Mouse (Mus musculus) hindbrain, embryonic 14.5 days (tissue): ENCODE results near the gene Senp1. TPM values are rescaled to one million over a fixed set of nuclear protein-coding genes. Genes with fewer than 3 reads are reported as not detected.

Experiments used
- ATAC-seq: fragments of 200-750 bp; cut with Nextera tagmentation; 2 replicates; pipeline ENCODE4 v1.8.0; 2017; ENCODE audit warnings: moderate number of reproducible peaks, mild to moderate bottlenecking, moderate TSS enrichment, moderate library complexity; ENCODE audit not compliant: low FRiP score
- DNase-seq: peaks from one replicate; pipeline ENCODE4 v3.0.0-alpha.2; 2015; ENCODE audit warnings: low spot score
- H3K27ac ChIP-seq: fragments of 300-500 bp; sonication (generic); 2 replicates; pipeline ENCODE4 v1.5.1; 2014; ENCODE audit warnings: mild to moderate bottlenecking, moderate library complexity
- H3K27me3 ChIP-seq: fragments of 300-500 bp; sonication (generic); 2 replicates; pipeline ENCODE4 v1.6.1; 2014; ENCODE audit warnings: mild to moderate bottlenecking, low read length, mixed read lengths; ENCODE audit not compliant: control insufficient read depth, insufficient read depth
- H3K36me3 ChIP-seq: fragments of 300-500 bp; sonication (generic); replicated peaks from 2 replicates; pipeline ENCODE4 v1.6.1; 2014; ENCODE audit not compliant: control insufficient read depth, insufficient read depth
- H3K4me1 ChIP-seq: fragments of 300-500 bp; sonication (generic); replicated peaks from 2 replicates; pipeline ENCODE4 v1.6.1; 2014; ENCODE audit warnings: antibody characterized with exemption, low read length, mixed read lengths; ENCODE audit not compliant: control insufficient read depth, insufficient read depth
- H3K4me2 ChIP-seq: fragments of 300-500 bp; sonication (generic); replicated peaks from 2 replicates; pipeline ENCODE4 v1.6.1; 2014; ENCODE audit warnings: mild to moderate bottlenecking, moderate library complexity
- H3K4me3 ChIP-seq: fragments of 300-500 bp; sonication (generic); replicated peaks from 2 replicates; pipeline ENCODE4 v1.5.1; 2014; ENCODE audit warnings: mild to moderate bottlenecking, low read length
- H3K9ac ChIP-seq: fragments of 300-500 bp; sonication (generic); 2 replicates; pipeline ENCODE4 v1.6.1; 2014
- H3K9me3 ChIP-seq: fragments of 300-500 bp; sonication (generic); 2 replicates; pipeline ENCODE4 v1.6.1; 2016; ENCODE audit warnings: low read length; ENCODE audit not compliant: control insufficient read depth
- WGBS: fragments of 180-500 bp; shearing (Covaris S2); extraction: QIAGEN DNeasy Blood & Tissue Kit; methylation state at CpG from one replicate; pipeline ENCODE4 v1.1.7; 2014; 5-methylcytosine and 5-hydroxymethylcytosine counted together
- polyA plus RNA-seq: library from polyadenylated mRNA; unstranded; fragments of >200 nt; fragmentation: Nextera tagmentation; extraction: Ambion mirVana; gene quantifications from 2 replicates; pipeline ENCODE4 v1.2.1, GENCODE M21; 2014

Senp1 gene
- polyA plus RNA-seq, 1 experiment from 2014 or later: 23.6 TPM

DNA sequence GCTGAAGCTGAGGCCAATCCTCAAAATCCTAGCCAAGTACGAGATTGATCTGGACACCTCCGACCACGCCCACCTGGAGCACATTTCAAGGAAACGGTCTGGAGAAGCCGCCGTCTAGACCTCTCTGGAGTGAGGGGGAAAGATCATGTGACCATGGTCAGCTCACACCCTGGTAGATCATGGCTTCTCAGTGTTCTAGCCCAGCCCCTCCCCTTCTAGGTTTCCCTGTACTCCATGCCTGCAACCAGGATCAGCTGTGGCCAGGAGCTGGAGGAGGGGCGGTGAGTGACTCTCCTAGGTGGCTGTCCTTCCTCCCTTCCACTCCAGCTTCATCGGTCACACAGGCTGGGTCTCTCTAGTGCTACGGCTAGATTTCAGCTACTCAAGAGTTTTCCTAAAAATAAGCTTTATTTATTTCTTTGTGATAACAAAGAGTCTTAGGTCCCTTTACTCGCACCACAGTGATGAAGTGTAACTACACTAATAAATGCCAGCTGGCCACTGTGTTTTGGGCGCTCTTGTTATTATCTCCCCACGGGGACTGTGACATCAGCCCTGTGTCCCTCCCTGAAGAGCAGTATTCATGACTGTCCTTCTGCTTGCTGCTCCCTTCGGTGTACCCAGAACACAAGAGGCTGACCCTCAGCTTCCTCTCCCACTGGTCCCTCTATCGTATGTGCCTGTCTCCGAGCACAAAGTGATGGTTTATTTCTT, 38.6 kb upstream of the Senp1 start:
- Histone ChIP-seq H3K4me2 (no peak overlapping the region), H3K9ac (no peak overlapping the region), H3K9me3 (no peaks in the 10 kb centered on the region), H3K36me3 (peaks cover 97% of the 10 kb centered on the region), H3K4me1 (no peaks in the 10 kb centered on the region), H3K27me3 (no peaks in the 10 kb centered on the region), H3K27ac (no peak overlapping the region), H3K4me3 (no peak overlapping the region)
- DNase-seq (no peak), ATAC-seq (no peak)
- WGBS: 93% methylated on average over 15 of the region's 15 CpGs

DNA sequence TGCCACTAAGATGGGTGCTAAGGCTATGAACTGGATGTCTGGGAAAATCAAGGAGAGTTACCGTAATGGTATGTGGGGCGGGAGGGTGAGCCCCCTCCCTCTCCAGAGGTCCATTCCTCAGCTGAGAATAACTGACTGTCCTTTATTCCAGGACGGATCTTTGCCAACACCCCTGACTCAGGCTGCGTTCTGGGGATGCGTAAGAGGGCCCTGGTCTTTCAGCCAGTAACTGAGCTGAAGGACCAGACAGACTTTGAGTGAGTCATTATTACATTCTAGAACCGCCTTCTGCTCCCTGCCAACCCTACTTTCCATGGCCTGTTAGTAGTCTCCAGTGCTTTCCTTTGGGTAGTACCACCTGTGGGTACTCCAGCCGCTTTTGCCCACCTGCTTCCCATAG, 37.9 kb upstream of the Senp1 start:
- ATAC-seq (no peak), DNase-seq (no peak)
- no peak overlapping the region for H3K27ac ChIP-seq
- H3K36me3 ChIP-seq: peaks cover 93% of the 10 kb centered on the region
- no peaks in the 10 kb centered on the region for H3K9me3 ChIP-seq
- H3K4me3 ChIP-seq: no peak overlapping the region
- no peak overlapping the region for H3K4me2 ChIP-seq
- WGBS: 94% methylated on average over 7 of the region's 7 CpGs
- H3K9ac ChIP-seq: no peak overlapping the region
- no peaks in the 10 kb centered on the region for H3K4me1 ChIP-seq
- H3K27me3 ChIP-seq: no peaks in the 10 kb centered on the region

- DNase-seq (no peak), ATAC-seq (no peak)
- Histone ChIP-seq H3K4me2 (no peak overlapping the region), H3K9me3 (no peaks in the 10 kb centered on the region), H3K4me1 (no peaks in the 10 kb centered on the region), H3K4me3 (no peak overlapping the region), H3K27me3 (no peaks in the 10 kb centered on the region), H3K27ac (no peak overlapping the region), H3K9ac (no peak overlapping the region), H3K36me3 (peaks cover 93% of the 10 kb centered on the region)
- WGBS: 92% methylated on average over 4 of the region's 4 CpGs
These were observed 37.5 kb upstream of the Senp1 start for GRCm38 (mm10) chr15:98131001-98131400.

DNA sequence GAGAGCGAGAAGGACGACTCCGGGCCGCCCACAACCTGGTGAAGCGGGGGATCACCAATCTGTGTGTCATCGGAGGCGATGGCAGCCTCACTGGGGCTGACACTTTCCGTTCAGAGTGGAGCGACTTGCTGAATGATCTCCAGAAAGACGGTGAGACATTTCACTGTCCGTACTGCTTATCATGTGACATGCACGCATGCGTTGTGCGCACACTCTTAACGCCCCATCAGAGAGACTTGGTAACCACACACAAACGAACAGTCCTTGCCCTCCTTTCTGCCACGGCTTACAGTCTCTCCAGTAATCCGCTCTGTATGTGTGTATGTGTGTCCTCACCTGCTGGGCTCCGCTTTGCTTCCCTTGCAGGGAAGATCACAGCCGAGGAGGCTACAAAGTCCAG, 27.3 kb upstream of the Senp1 start:
- no peak for ATAC-seq
- H3K36me3 ChIP-seq: peaks cover 79% of the 10 kb centered on the region
- 95% methylated on average over 20 of the region's 20 CpGs for WGBS

GRCm38 (mm10) chr15:98119363-98119762, 25.8 kb upstream of the Senp1 start:
- Histone ChIP-seq H3K9ac (no peak overlapping the region), H3K36me3 (peaks cover 65% of the 10 kb centered on the region), H3K4me2 (no peak overlapping the region), H3K4me3 (no peak overlapping the region), H3K9me3 (no peaks in the 10 kb centered on the region), H3K27ac (no peak overlapping the region), H3K4me1 (no peaks in the 10 kb centered on the region), H3K27me3 (no peaks in the 10 kb centered on the region)
- DNase-seq: no peak
- ATAC-seq: no peak
- 82% methylated on average over 12 of the region's 12 CpGs for WGBS

More for the DNA sequence above, 27.3 kb upstream of the Senp1 start:
- Histone ChIP-seq H3K4me1 (no peaks in the 10 kb centered on the region), H3K27me3 (no peaks in the 10 kb centered on the region), H3K4me3 (no peak overlapping the region), H3K9ac (no peak overlapping the region), H3K27ac (no peak overlapping the region), H3K9me3 (no peaks in the 10 kb centered on the region), H3K4me2 (no peak overlapping the region)
- DNase-seq: no peak

DNA sequence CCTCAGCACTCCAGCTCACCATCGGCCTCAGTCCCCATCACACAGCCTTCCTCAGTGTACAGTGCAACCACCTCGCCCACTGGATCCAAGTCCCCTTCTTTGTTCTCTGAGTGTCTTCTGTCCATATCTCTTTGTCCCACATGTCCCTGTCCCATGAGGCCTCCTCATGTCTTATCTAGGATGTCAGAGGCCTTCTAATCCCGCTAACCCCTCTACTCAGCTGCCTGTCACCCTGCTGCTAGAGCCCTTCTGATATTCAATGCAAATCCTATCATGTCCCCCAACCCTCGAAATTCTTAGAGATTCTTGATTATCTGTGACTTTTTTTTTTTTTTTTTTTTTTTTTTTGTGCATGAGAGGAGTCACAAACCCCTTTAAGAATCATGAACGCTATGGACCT, 22.7 kb upstream of the Senp1 start:
- Histone ChIP-seq H3K27ac (no peak overlapping the region), H3K4me1 (no peaks in the 10 kb centered on the region), H3K36me3 (peaks cover 48% of the 10 kb centered on the region), H3K4me2 (no peak overlapping the region), H3K9me3 (no peaks in the 10 kb centered on the region), H3K27me3 (no peaks in the 10 kb centered on the region), H3K9ac (no peak overlapping the region), H3K4me3 (no peak overlapping the region)
- WGBS: 83% methylated on average over 5 of the region's 5 CpGs
- DNase-seq: no peak
- no peak for ATAC-seq

DNA sequence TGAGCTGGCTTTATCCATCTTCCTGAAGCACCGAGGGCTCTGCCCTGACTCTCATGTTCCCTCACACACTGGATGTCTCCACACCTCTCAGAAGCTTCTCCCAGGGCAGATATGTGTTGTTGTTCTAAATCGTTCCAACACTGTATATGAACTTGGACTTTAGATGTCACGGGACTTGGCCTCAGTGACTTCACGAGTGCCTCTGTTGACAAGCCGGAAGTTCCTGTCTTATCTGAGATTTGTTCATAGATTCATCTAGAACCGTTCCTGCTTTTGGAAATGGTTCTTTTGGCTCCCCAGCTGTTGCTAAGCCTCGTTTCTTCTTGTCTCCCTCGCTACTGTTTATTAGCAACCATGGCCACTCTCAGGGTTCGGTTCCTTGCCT, 22.2 kb upstream of the Senp1 start:
- ATAC-seq (no peak), DNase-seq (no peak)
- H3K27ac ChIP-seq: no peak overlapping the region
- H3K27me3 ChIP-seq: no peaks in the 10 kb centered on the region
- H3K9ac ChIP-seq: no peak overlapping the region
- 96% methylated on average over 9 of the region's 9 CpGs for WGBS
- H3K36me3 ChIP-seq: peaks cover 43% of the 10 kb centered on the region
- H3K9me3 ChIP-seq: no peaks in the 10 kb centered on the region
- no peak overlapping the region for H3K4me2 ChIP-seq
- H3K4me1 ChIP-seq: no peaks in the 10 kb centered on the region
- no peak overlapping the region for H3K4me3 ChIP-seq

DNA sequence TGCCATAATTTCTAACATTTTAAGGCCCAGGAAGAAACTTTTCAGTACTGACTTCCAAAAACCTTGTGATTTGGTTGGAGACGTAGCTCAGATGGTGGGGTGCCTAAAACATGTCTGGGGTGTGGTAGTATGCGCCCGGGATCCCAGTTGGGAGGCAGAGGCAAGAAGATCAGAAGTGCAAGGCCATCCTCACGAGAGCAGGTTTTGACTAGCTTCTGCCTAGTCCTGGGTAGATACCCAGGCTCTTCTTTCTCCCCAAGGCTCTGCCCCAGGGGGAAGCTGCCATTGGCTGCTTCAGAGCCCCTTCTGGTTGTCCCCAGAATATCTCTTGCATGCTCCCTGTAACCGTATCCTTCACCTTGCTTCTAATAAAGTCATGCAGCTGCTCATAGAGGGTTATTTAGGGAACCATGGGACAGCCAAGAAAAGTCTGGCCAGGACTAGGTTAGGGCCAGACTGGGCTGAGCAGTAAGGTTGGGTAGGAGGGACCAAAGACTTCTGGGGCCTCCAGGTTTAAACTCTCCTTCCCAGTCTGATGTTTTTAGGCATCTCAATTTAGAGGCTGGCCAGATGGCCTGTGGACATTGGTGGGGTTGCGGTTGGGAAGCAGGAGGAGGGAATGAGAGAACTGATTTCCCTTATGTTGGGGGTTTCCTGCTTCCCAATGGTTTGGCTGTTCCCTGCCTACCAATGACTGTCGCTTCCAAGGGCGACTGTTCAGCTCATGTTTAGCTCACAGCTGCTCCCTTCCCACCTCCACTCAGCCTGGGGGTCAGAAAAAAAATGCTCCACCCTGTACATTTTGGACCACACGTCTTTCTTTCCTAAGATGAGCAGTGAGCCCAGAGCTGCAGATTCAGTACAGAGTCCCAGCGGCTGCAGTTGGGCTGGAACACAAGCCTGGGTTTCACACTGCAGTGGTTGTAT, 21.6 kb upstream of the Senp1 start:
- no peak overlapping the region for H3K9ac ChIP-seq
- no peak overlapping the region for H3K27ac ChIP-seq
- H3K4me2 ChIP-seq: no peak overlapping the region
- no peak for DNase-seq
- H3K27me3 ChIP-seq: no peaks in the 10 kb centered on the region
- ATAC-seq: no peak
- peaks cover under 1% of the 10 kb centered on the region; the same call in 1 of the 2 replicates for H3K4me1 ChIP-seq
- H3K9me3 ChIP-seq: no peaks in the 10 kb centered on the region
- 91% methylated on average over 10 of the region's 10 CpGs for WGBS
- H3K4me3 ChIP-seq: no peak overlapping the region
- H3K36me3 ChIP-seq: peaks cover 36% of the 10 kb centered on the region

- H3K27me3 ChIP-seq: no peaks in the 10 kb centered on the region
- ATAC-seq (no peak), DNase-seq (no peak)
- WGBS: 87% methylated on average over 10 of the region's 10 CpGs
- no peak overlapping the region for H3K9ac ChIP-seq
- no peak overlapping the region for H3K4me2 ChIP-seq
- no peak overlapping the region for H3K4me3 ChIP-seq
- H3K9me3 ChIP-seq: no peaks in the 10 kb centered on the region
- no peak overlapping the region for H3K27ac ChIP-seq
- H3K4me1 ChIP-seq: peaks cover 8% of the 10 kb centered on the region
- H3K36me3 ChIP-seq: peaks cover 28% of the 10 kb centered on the region
These were observed 20.7 kb upstream of the Senp1 start for GRCm38 (mm10) chr15:98114098-98114851.
